Mouse (Mus musculus) midbrain, embryonic 11.5 days (tissue): Measurements from ENCODE around the gene Fndc7. TPM values are rescaled to one million over a fixed set of nuclear protein-coding genes. Genes with fewer than 3 reads are reported as not detected.

Experiments
- ATAC-seq: fragments of 200-750 bp; cut with Nextera tagmentation; 2 replicates; pipeline ENCODE4 v1.8.0; 2017; ENCODE audit warnings: moderate TSS enrichment, moderate library complexity; ENCODE audit not compliant: low FRiP score
- DNase-seq: peaks from one replicate; pipeline ENCODE4 v3.0.0; 2015; ENCODE audit warnings: low spot score; ENCODE audit errors: missing footprints
- H3K27ac ChIP-seq: fragments of 300-500 bp; sonication (generic); 2 replicates; pipeline ENCODE4 v1.5.1; 2014; ENCODE audit warnings: low read depth, low read length
- H3K27me3 ChIP-seq: fragments of 300-500 bp; sonication (generic); 2 replicates; pipeline ENCODE4 v1.6.1; 2014; ENCODE audit warnings: mild to moderate bottlenecking, low read length, moderate library complexity, mixed read lengths; ENCODE audit not compliant: control insufficient read depth, insufficient read depth
- H3K36me3 ChIP-seq: fragments of 300-500 bp; sonication (generic); 2 replicates; pipeline ENCODE4 v1.6.1; 2014; ENCODE audit warnings: mild to moderate bottlenecking, low read length, moderate library complexity, mixed read lengths; ENCODE audit not compliant: control insufficient read depth, insufficient read depth
- H3K4me1 ChIP-seq: fragments of 300-500 bp; sonication (generic); 2 replicates; pipeline ENCODE4 v1.6.1; 2014; ENCODE audit warnings: low read length; ENCODE audit not compliant: control insufficient read depth, insufficient read depth
- H3K4me2 ChIP-seq: fragments of 300-500 bp; sonication (generic); 2 replicates; pipeline ENCODE4 v1.6.1; 2014; ENCODE audit warnings: mild to moderate bottlenecking, moderate library complexity
- H3K4me3 ChIP-seq: fragments of 300-500 bp; sonication (generic); 2 replicates; pipeline ENCODE4 v1.5.1; 2014; ENCODE audit warnings: low read depth, low read length
- H3K9ac ChIP-seq: fragments of 300-500 bp; sonication (generic); 2 replicates; pipeline ENCODE4 v1.6.1; 2014; ENCODE audit warnings: low read length
- H3K9me3 ChIP-seq: fragments of 300-500 bp; sonication (generic); 2 replicates; pipeline ENCODE4 v1.6.1; 2016; ENCODE audit warnings: low read length; ENCODE audit not compliant: control insufficient read depth
- WGBS: fragments of 180-500 bp; shearing (Covaris S2); extraction: QIAGEN DNeasy Blood & Tissue Kit; methylation state at CpG from one replicate; pipeline ENCODE4 v1.1.7; 2014; 5-methylcytosine and 5-hydroxymethylcytosine counted together
- polyA plus RNA-seq: library from polyadenylated mRNA; unstranded; fragments of >200 nt; fragmentation: Nextera tagmentation; extraction: Ambion mirVana; gene quantifications from 2 replicates; pipeline ENCODE4 v1.2.1, GENCODE M21; 2014

Fndc7 gene
- polyA plus RNA-seq, 1 experiment from 2014 or later, result not detected

- peaks cover 19% of the 10 kb centered on the region; the same call in 1 of the 2 replicates for H3K36me3 ChIP-seq
- no peak overlapping the region for H3K4me2 ChIP-seq
- no peak overlapping the region for H3K27ac ChIP-seq
- 84% methylated on average over 3 of the region's 3 CpGs for WGBS
- no peak overlapping the region for H3K4me3 ChIP-seq
- H3K9ac ChIP-seq, result no peak overlapping the region
- no peak for ATAC-seq
- H3K27me3 ChIP-seq, result no peaks in the 10 kb centered on the region
- no peaks in the 10 kb centered on the region for H3K9me3 ChIP-seq
- no peaks in the 10 kb centered on the region for H3K4me1 ChIP-seq
- no peak for DNase-seq
Observed at GRCm38 (mm10) chr3:108900147-108900546, 10.3 kb upstream of the Fndc7 start.

GRCm38 (mm10) chr3:108898640-108899039 is 8.8 kb upstream of the Fndc7 start:
- no peak overlapping the region for H3K4me3 ChIP-seq
- H3K4me2 ChIP-seq, result no peak overlapping the region
- WGBS, result 93% methylated on average over 4 of the region's 4 CpGs
- H3K27ac ChIP-seq, result no peak overlapping the region
- no peaks in the 10 kb centered on the region for H3K4me1 ChIP-seq
- no peaks in the 10 kb centered on the region for H3K9me3 ChIP-seq
- ATAC-seq, result no peak
- H3K27me3 ChIP-seq, result no peaks in the 10 kb centered on the region
- no peak for DNase-seq
- H3K36me3 ChIP-seq, result peaks cover 7% of the 10 kb centered on the region; the same call in 1 of the 2 replicates
- no peak overlapping the region for H3K9ac ChIP-seq

GRCm38 (mm10) chr3:108892914-108893313 is 3.1 kb upstream of the Fndc7 start:
- Histone ChIP-seq H3K4me3 (no peak overlapping the region), H3K9ac (no peak overlapping the region), H3K4me2 (no peak overlapping the region), H3K27me3 (no peaks in the 10 kb centered on the region), H3K4me1 (no peaks in the 10 kb centered on the region), H3K9me3 (no peaks in the 10 kb centered on the region), H3K36me3 (no peaks in the 10 kb centered on the region), H3K27ac (no peak overlapping the region)
- WGBS, result 74% methylated on average over 4 of the region's 4 CpGs
- DNase-seq (no peak), ATAC-seq (no peak)

GRCm38 (mm10) chr3:108892080-108892479 is 2.3 kb upstream of the Fndc7 start:
- H3K9ac ChIP-seq, result no peak overlapping the region
- no peak overlapping the region for H3K4me2 ChIP-seq
- H3K4me1 ChIP-seq, result peaks cover 3% of the 10 kb centered on the region
- H3K9me3 ChIP-seq, result no peaks in the 10 kb centered on the region
- H3K27ac ChIP-seq, result no peak overlapping the region
- no peaks in the 10 kb centered on the region for H3K27me3 ChIP-seq
- H3K4me3 ChIP-seq, result no peak overlapping the region
- no peaks in the 10 kb centered on the region for H3K36me3 ChIP-seq
- 90% methylated on average over 1 of the region's 1 CpGs for WGBS
- DNase-seq (no peak), ATAC-seq (no peak)

GRCm38 (mm10) chr3:108887618-108887975 is 2.2 kb downstream of the Fndc7 start:
- WGBS, result 92% methylated on average over 3 of the region's 3 CpGs
- H3K27ac ChIP-seq, result no peak overlapping the region
- H3K4me1 ChIP-seq, result peaks cover 5% of the 10 kb centered on the region
- peak; percentile 76 for DNase-seq
- H3K4me3 ChIP-seq, result no peak overlapping the region
- no peak overlapping the region for H3K9ac ChIP-seq
- no peak overlapping the region for H3K4me2 ChIP-seq
- ATAC-seq, result no peak
- no peaks in the 10 kb centered on the region for H3K36me3 ChIP-seq
- no peaks in the 10 kb centered on the region for H3K9me3 ChIP-seq
- H3K27me3 ChIP-seq, result no peaks in the 10 kb centered on the region

- Histone ChIP-seq H3K4me3 (no peak overlapping the region), H3K27me3 (no peaks in the 10 kb centered on the region), H3K9me3 (no peaks in the 10 kb centered on the region), H3K36me3 (no peaks in the 10 kb centered on the region), H3K27ac (no peak overlapping the region), H3K4me1 (peaks cover 5% of the 10 kb centered on the region), H3K4me2 (no peak overlapping the region), H3K9ac (no peak overlapping the region)
- 66% methylated on average over 12 of the region's 12 CpGs for WGBS
- peak; percentile 78 for DNase-seq
- ATAC-seq, result peak; percentile 70; the same call in 1 of the 2 replicates
Observed at GRCm38 (mm10) chr3:108886934-108887617, 2.7 kb downstream of the Fndc7 start.

GRCm38 (mm10) chr3:108885686-108886530 is 3.9 kb downstream of the Fndc7 start:
- H3K9me3 ChIP-seq, result no peaks in the 10 kb centered on the region
- no peak overlapping the region for H3K27ac ChIP-seq
- no peak overlapping the region for H3K4me2 ChIP-seq
- H3K27me3 ChIP-seq, result no peaks in the 10 kb centered on the region
- H3K9ac ChIP-seq, result no peak overlapping the region
- peaks cover 5% of the 10 kb centered on the region for H3K4me1 ChIP-seq
- ATAC-seq (peak; percentile 52; the same call in 1 of the 2 replicates), DNase-seq (peak; percentile 82)
- no peaks in the 10 kb centered on the region for H3K36me3 ChIP-seq
- whole genome bisulfite sequencing, result 53% methylated on average over 9 of the region's 9 CpGs
- H3K4me3 ChIP-seq, result no peak overlapping the region

GRCm38 (mm10) chr3:108884706-108885289 is 5.0 kb downstream of the Fndc7 start:
- no peaks in the 10 kb centered on the region for H3K36me3 ChIP-seq
- H3K9me3 ChIP-seq, result no peaks in the 10 kb centered on the region
- no peak overlapping the region for H3K4me3 ChIP-seq
- no peak overlapping the region for H3K4me2 ChIP-seq
- no peak overlapping the region for H3K27ac ChIP-seq
- peaks cover 5% of the 10 kb centered on the region for H3K4me1 ChIP-seq
- H3K27me3 ChIP-seq, result no peaks in the 10 kb centered on the region
- DNase-seq, result no peak
- H3K9ac ChIP-seq, result no peak overlapping the region
- no peak for ATAC-seq
- 63% methylated on average over 8 of the region's 8 CpGs for WGBS

- no peak overlapping the region for H3K4me3 ChIP-seq
- H3K36me3 ChIP-seq, result no peaks in the 10 kb centered on the region
- DNase-seq (no peak), ATAC-seq (no peak)
- H3K27ac ChIP-seq, result no peak overlapping the region
- no peaks in the 10 kb centered on the region for H3K27me3 ChIP-seq
- 95% methylated on average over 2 of the region's 2 CpGs for WGBS
- no peak overlapping the region for H3K9ac ChIP-seq
- H3K4me1 ChIP-seq, result peaks cover 5% of the 10 kb centered on the region
- no peaks in the 10 kb centered on the region for H3K9me3 ChIP-seq
- no peak overlapping the region for H3K4me2 ChIP-seq
Observed at GRCm38 (mm10) chr3:108883067-108883466, 6.7 kb downstream of the Fndc7 start.
